Mouse (Mus musculus) WW6 (cell line): Measurements from ENCODE around the gene Rbpj.

Experiments used
- DNase-seq: peaks from one replicate; pipeline ENCODE4 v3.0.0-alpha.2; 2013; ENCODE audit warnings: low read depth, low spot score

The Rbpj gene

GRCm38 (mm10) chr5:53469098-53469776 is 3.3 kb downstream of the Rbpj start:
- no peak for DNase-seq

DNA sequence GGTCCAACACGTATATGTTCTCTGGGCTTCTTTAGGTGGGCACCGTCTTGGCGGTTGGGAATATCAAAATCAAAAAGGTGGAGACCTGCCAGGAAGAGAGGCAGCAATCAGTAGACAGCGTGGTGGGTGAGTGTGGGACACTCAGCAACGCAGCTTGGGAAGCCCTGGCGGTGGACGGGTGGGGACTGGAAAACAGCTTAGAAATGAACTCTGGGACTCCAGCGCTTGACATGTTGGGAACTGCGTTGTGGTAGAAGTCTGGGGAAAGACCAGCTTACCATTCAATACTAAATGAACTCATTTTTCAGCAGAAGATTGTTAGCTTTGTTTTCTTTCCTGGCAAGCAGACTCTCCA is 3.8 kb downstream of the Rbpj start:
- DNase-seq, result no peak

DNA sequence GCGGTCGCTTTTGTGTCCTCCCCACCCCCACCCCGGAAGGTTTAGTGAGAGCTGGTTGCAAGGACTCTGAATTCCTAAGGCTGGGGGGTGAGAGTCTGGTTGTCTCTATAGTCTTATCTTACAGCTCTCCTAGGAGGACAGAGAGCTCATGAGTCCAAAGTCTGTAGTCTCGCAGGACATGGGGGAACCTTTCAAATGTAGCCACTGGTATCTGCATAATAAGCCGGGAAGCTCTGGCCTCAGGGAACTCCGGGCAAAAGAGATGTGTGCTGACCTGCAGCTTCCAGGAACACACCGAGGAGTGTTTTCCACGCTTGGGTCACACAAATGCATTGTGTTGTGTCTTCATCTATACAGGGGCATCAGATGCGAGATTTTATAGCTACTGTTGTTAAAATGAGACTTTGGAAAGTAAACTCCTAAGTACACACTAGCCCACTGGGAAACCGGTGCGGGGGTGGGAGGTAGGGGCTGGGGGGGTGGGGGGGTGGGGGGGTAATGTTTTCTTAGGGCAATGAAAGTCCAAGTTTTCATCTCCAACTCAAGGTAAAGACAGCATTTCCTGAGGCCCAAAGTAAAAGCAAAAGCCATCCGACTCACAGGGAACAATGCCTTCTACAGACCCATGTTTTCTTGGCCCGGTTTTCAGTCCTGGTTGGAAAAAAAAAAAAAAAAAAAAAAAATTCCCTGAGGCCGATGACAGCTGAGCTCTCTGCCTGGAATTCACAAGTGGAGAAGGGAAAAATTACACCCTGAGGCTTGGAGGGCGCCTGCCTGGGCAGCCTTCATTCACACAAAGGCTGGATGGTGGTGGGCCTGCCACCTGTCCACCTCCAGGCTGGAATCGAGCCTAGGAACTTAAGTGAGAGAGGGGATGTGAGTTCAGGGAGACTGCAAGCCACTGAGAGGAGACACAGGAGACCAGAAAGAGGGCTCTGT is 4.5 kb downstream of the Rbpj start:
- no peak for DNase-seq

DNA sequence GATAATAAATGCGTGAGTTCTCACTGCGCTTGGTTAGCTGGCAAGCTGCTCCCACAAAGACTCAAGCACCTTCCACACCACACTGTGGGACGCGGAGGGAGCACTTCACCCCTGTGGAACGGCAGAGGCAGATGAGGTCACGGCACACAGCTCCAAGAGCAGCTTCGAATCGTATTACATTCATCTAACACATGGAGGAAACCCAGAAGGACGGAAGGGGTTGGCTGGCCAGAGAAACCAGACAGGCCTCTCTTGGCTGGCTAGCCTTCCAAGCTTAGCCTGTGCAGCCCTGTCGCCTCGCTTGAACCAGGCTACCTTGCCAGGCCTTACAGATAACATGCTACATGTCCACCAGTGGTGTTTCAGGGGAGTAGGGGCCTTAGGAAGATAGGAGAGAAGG is 6.5 kb downstream of the Rbpj start:
- DNase-seq, result no peak

GRCm38 (mm10) chr5:53479161-53479560 is 13.2 kb downstream of the Rbpj start:
- DNase-seq, result no peak

DNA sequence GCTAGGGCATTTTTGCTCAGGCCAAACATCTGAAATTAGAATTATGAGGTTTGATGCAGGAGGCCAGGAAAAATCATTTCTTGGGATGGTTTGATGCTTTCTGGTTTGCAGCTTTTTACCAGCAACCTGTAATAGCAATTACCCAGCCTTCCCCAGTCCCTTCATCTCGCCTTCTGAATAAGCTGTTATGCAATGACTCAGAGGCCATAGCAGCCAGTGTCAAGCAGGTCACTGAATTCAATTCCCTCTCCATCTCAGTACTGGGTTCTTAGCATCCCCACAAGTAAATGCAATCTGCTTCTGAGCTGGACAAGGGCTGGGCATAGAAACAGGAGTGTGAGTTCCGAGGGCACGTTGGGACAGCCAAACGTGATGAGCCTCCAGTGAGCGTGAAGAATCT is 13.9 kb downstream of the Rbpj start:
- DNase-seq, result no peak

DNA sequence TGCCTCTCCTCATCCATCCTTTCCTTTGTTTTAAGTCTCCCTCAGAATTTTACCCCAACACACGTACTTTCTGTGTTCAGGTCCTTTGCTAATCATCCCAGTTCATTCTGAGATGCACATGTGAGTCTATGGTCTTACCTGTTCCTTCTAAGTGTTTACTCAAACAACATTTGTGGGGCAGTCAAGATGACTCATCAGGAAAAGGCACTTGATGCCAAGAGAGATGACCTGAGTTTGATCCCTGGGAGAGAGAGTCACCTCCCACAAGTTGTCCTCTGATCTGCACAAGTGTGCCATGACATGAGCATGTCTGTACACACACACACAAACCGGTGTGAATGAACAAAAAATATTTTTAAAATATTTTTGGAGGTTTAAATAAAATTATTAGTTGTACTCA is 15.1 kb downstream of the Rbpj start:
- no peak for DNase-seq

DNA sequence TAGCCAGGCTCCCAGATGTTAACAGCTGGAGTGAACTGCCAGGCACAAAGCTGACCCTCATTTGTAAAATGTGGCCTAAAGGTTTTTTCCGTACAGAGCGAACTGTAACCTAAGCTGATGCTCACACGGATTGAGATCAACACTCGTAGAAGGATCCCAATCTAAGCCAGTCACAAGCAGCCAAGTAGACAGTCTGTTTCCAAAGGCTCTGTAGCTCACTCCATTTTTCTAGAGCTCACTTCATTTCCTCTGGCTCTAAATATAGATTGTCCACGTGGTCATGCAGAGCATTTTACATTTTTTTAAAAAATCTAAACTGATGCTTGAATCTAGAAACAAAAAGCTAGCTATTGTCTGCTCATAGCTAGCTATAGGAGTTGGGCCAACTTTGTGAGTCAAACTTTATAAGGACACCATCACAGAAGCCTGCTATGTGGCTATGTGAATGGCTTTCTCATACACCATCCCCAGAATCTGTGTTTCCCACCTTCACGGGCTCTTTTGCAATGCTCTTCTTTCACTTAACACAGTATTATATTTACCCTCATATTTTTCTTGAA is 19.2 kb downstream of the Rbpj start:
- DNase-seq, result no peak

- no peak for DNase-seq
Observed at GRCm38 (mm10) chr5:53485934-53486475, 20.1 kb downstream of the Rbpj start.

DNA sequence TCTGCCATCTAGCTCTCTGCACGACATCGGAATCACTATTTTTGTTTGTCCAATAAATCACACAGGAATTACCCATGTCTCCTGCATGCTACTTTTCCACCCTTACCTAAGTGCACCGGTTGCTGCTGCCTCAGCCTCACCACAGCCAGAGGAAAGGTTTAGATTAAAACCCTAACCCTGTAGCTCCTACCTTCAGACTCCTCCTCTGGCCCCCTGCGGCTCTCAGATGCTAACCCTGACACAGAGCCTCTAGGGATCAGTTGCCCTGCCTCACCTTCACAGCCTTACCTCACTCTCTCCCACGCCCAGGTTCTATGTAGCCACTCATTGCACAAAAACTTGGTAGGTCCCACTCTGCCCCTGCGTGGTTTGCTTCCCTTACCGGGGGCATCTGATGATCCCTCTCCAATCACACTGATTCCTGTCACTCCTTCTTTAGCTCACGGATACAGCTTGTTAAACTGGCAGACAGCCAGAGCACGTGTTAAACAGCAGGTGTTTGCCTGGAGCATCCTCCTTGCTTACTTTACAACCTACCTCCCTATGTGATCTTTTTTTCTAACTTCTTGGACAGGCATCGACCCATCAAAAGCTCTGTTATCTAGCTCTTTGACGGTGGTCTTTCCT is 21.1 kb downstream of the Rbpj start:
- no peak for DNase-seq

- no peak for DNase-seq
Observed at GRCm38 (mm10) chr5:53490697-53491099, 24.7 kb downstream of the Rbpj start.

DNA sequence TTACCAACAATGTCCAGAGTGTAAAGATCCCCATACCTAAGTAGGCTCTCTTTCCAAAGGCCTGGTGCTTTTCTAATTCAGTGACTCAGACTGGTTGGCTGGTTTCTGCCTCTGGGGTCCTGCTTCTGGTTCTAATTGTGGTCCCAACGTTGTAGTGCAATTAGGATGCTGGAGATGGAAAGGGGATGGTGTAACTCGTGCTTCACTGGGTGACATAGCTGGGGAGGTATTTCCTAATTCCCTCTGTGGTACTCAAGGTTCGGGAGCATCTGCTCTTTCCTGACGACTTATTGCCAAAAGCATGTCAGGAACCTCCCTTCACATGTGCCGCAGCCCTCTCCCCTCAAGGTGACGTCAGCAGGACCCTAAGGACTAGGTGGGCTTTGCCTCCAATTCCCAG is 27.8 kb downstream of the Rbpj start:
- no peak for DNase-seq

DNA sequence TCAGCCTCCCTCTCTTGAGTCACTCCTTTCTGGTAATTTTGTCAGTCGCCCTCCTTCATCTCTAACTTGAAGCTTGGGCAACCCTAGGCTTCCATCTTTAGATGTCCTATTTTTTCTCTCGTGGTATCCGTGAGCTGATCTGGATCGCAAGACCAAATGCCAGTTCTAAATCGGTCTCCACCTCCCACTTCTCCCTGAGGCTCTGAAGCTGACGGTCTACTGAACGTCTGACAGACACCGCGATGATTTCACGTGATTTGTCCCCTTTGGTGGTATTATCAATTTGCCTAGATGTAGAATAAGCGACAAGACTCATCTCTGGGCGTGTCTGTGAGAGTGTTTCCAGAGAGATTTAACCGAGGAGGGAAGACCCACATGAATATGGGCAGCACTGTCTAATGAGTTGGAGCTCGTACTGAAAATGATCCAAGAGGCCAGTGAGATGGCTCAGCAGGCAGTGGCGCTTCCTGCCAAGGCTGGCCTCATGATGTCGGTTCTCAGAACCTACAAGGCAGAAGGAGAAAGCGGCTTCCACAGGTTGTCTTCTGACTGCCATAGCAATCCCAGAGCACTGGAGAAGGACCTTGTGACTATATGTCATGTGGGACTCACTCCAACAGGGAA is 28.7 kb downstream of the Rbpj start:
- no peak for DNase-seq

- DNase-seq, result no peak
Observed at GRCm38 (mm10) chr5:53496846-53497549, 31.0 kb downstream of the Rbpj start.

DNA sequence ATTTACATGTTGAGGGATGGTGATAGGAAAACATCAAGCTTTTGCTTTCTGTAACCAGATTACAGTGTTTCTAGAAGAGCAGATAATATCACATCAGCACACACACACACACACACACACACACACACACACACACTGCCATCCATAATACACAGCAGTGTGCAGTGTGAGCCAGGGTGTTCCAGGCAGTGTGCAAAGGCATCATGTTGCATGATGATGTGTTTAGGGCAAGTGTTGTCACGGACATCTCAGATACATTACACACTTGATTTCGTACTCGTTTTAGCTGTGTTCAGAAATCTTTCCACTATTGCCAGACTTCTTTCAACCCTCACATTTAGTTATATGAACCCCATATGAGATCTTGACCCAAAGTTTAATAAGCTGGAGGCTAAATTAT is 33.6 kb downstream of the Rbpj start:
- no peak for DNase-seq

DNA sequence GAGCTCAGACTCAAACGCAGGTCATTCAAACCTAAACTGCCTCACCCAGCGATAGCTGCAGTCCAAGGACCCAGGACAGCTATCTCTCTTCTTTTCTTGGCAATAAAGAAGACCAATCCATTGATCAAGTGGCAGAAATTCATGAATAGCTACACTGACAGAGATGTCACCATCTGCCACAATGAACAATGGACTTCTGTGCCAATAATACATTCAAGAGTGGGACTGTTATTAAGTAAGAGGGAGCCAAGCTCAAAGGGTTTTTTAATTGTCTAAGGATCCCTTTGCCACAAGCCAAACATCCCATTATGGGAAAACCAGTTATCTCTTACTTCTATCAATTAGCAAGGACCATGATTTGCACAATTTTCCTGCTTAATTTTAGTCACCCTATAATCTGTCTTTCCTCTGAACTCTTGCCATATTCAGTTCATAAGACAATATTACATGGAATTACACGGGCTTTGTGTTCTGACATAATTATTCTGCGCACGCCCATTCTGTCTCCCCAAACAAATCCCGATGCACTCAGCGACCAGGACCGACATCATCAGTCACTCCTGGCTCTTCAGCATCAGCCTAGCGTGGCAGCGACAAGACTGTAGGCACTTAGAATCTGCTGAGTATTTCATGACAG is 34.7 kb downstream of the Rbpj start:
- no peak for DNase-seq

DNA sequence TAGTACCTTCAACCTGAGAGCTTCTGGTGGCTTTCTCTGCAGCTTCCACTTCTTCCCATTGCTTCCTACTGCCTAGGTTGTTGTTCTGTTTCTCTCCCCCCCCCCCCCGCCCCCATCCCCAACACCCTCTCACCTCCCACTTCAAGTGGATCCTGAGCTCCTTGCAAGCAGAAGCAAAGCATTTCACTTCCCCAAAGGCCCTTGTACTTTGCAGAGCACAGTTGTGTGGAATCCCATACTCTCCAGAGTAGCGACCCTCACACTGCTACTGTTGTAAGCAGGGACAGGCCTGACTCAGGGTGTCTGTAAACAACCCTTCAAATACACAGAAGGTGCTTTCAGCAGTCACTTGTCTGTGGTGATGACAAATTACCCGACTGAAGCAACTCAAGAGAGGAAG is 37.3 kb downstream of the Rbpj start:
- DNase-seq, result no peak

DNA sequence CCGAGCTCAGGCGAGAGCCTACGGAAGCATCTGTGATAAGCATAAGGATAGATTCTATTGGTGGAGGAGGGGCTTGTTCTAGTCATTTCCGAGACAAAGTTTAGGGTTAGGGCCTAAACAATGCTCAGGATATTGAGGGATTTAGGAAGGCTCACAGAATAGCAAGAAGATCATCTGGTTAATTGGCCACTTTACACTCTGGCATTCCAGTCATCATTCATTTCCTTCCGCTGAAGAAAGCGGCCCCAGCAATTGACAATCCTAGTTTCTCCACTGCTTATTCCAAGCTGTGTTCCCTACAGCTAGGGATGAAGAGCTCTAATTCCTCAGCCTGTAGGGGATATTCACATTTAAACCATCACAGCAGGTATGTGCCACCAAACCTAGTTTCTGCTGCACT is 39.8 kb downstream of the Rbpj start:
- DNase-seq, result no peak

- DNase-seq, result no peak
Observed at GRCm38 (mm10) chr5:53507371-53507770, 41.4 kb downstream of the Rbpj start.

- no peak for DNase-seq
Observed at GRCm38 (mm10) chr5:53509465-53509864, 43.5 kb downstream of the Rbpj start.

DNA sequence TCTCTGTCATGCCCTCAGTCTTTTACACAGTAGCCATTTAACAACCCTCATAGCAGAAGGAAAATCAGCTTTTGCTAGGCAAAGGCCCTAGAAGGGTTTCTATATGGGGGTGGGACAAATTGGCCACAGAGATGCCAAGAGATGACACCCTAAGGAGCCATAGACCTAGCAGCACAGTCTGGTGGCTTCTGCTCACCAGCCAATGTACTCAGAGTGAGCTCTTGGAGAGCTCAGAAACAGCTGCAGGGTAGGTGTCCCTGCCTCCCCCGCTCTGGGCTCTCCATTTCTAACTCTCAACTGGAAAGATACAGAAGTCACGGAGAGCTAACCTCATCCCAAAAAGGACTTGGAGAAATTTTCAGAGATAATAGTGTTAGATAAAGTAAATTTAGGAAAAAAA is 44.0 kb downstream of the Rbpj start:
- no peak for DNase-seq
